Mouse (Mus musculus): Measurements from ENCODE around the gene Lamp1. TPM values are rescaled to one million over a fixed set of nuclear protein-coding genes. Genes with fewer than 3 reads are reported as not detected.

The Lamp1 gene
- total RNA-seq, 2 experiments from 2014 or later: 241 to 259 TPM

Small RNA genes lying within 50 kb of the gene (microRNA-seq; reads per million reads assigned to microRNA genes)
- gene Mir1968 (41.6 reads per million, percentile 43 among the genes with 10 or more reads in this experiment), gene Mir7065 (not detected)

Other genes with a start within 250 kb of the Lamp1 start
- gene F7, start 133.1 kb upstream of the Lamp1 start, total RNA-seq (2021): under 1 TPM in 1 of 2 experiments, not detected in 1; 0.20 TPM
- under 1 TPM in 1 of 2 experiments, not detected in 1; 0.80 TPM for gene F10, start 121.9 kb upstream of the Lamp1 start, total RNA-seq (2021)
- not detected for gene Proz, start 98.2 kb upstream of the Lamp1 start, total RNA-seq (2021)
- gene Pcid2, start 53.7 kb upstream of the Lamp1 start, total RNA-seq (2021): 10 to 100 TPM; 31.5 to 33.8 TPM
- 10 to 100 TPM; 67.0 to 67.3 TPM for gene Cul4a, start 53.5 kb upstream of the Lamp1 start, total RNA-seq (2021)
- 1 to 10 TPM; 7.8 to 8.9 TPM for gene Grtp1, start 41.5 kb downstream of the Lamp1 start, total RNA-seq (2021)
- gene Adprhl1, start 95.0 kb downstream of the Lamp1 start, total RNA-seq (2021): 1 to 10 TPM; 1.8 to 1.9 TPM
- gene Dcun1d2, start 129.0 kb downstream of the Lamp1 start, total RNA-seq (2021): 10 to 100 TPM; 27.6 to 31.2 TPM
- 10 to 100 TPM; 38.4 to 42.9 TPM for gene Tmco3, start 129.0 kb downstream of the Lamp1 start, total RNA-seq (2021)
- 10 to 100 TPM; 82.6 to 88.1 TPM for gene Tfdp1, start 179.6 kb downstream of the Lamp1 start, total RNA-seq (2021)
- not detected for gene Atp4b, start 237.7 kb downstream of the Lamp1 start, total RNA-seq (2021)
- gene Grk1, start 245.9 kb downstream of the Lamp1 start, total RNA-seq (2021): not detected